Mouse (Mus musculus) liver, postnatal 0 days (tissue): ENCODE data around the gene Fpgs.

ENCODE experiments used
- CTCF ChIP-seq: sonication (generic); IDR thresholded peaks from 2 replicates; pipeline ENCODE4 v1.5.1; 2016; ENCODE audit warnings: antibody characterized with exemption, low read depth
- EP300 ChIP-seq: IDR thresholded peaks from 2 replicates; pipeline ENCODE4 v1.6.1; 2016; ENCODE audit warnings: antibody characterized with exemption, low read depth, mild to moderate bottlenecking

DNA sequence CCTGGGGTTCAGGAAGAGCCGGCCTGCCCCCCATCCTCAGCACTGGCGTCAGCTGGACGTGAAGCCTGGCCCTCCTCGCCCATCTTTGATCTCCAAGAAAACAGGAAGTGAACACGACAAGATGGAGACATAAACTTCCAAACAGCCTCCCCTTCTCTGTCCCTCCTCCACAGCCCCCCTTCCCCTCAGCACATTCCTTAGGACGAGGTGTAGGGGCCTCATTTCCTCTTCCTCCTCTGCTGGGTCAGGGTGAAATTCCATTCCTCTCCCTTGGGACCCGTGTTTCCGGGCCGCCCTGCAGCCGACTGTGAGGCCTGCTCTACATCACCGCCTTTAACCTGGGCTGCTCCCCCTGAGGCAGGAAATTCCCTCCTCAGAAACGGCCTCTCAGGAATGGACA lies 48.1 kb downstream of the Fpgs start:
- TF ChIP-seq EP300: no peak; the same call in 1 of the 2 replicates
- TF ChIP-seq CTCF: no peak
